Mouse (Mus musculus) monocyte, adult 5-6 weeks (primary cell): ENCODE measurements at regions not wholly inside any gene's neighbourhood (a gene's known extent, or its start where the extent isn't known, plus 50 kb on each side); places are given as distances from the start of the nearest gene placed in this dataset.
A peak's percentile ranks its signal among the peaks of the same experiment; 100 is the strongest.

Experiments used
- ATAC-seq: fragments of 153-309, 156-312 bp; replicated peaks from 2 replicates; pipeline ENCODE4 v1.8.0; 2017; ENCODE audit warnings: mild to moderate bottlenecking; ENCODE audit not compliant: low TSS enrichment, insufficient number of reproducible peaks, severe bottlenecking, poor library complexity, low FRiP score

GRCm38 (mm10) chr9:30021981-30022380 is 59.0 kb upstream of the Ntm start:
- ATAC-seq = no peak

DNA sequence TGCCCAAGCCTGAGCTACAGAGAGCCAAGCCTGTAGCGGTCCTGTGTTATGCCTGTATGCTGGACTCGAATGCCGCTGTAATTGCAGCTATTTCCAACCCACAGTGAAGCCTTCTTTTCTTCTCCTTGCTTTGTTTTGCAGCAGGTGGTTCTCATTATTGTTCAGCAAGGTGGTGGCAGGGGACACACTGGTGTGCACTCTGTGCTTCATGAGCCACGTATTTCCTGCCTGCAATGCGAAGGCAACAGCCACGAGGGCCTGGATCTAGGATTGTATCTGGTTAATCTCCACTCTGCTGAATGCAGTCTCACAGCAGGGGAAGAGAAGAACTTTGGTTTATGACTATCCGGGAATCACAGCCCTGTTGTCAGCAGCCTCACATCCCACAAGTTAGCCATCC is 62.3 kb upstream of the Ntm start:
- no peak for ATAC-seq

DNA sequence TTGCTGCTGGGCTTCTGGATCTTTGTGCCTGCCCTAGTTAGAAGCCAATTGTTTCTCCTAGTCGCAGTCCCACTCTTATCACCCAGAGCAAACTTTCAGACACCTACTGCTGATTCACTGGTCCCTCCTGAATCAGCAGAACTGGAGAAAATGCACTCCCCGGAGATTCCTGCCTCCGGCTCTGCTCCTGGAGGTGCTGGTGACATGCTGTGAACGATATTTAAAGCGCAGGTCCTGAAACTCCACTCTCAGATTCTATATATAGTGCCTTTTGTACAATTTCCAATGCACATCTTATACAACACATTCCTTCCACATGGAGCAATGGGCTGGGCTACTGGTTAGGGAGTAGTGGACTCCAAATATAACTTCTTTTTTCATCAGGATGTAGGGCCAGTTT is 64.0 kb upstream of the Ntm start:
- ATAC-seq = no peak

DNA sequence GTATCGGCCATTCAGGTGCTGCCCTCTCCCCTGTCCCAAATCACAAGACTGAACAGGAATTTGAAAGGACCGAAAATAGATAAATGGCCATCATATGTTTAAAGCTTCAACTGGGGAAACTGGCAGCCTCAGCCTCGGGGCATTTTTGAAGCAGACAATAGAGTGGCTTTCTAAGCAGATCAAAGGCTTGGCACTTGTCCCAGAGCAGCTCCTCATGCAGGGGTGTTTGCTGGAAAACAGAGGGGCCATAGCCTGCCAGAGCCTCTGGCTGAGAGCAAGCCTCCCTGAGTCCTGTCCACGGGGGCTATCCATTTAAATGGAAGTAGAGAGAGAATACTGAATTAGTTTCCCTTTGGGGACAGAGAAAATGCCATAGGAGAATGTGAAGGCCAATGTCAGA is 77.5 kb upstream of the Ntm start:
- no peak for ATAC-seq

DNA sequence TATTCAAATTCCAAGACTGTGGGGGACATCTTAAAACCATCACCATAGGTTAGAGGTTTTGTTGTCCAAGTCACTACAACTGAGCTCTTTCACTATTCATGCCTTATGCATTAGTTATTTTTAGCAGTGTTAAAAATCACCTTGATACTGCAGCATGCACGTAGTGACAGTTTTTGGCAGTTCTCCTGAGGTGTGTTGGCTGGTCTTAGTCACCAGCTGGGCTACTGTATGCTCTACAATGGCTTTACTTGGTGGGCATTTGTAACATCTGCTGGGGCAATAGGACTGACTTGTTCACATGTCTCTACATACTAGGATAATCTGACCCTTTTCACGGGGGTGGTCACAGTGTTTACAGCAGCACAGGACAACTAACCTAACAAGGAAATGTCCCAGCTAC is 101.6 kb upstream of the Ntm start:
- no peak for ATAC-seq

- ATAC-seq = no peak
Measured at GRCm38 (mm10) chr9:30067980-30068379, 105.0 kb upstream of the Ntm start.

GRCm38 (mm10) chr9:30075233-30075632 is 112.3 kb upstream of the Ntm start:
- ATAC-seq = no peak

GRCm38 (mm10) chr9:30076006-30076405 is 113.1 kb upstream of the Ntm start:
- no peak for ATAC-seq

DNA sequence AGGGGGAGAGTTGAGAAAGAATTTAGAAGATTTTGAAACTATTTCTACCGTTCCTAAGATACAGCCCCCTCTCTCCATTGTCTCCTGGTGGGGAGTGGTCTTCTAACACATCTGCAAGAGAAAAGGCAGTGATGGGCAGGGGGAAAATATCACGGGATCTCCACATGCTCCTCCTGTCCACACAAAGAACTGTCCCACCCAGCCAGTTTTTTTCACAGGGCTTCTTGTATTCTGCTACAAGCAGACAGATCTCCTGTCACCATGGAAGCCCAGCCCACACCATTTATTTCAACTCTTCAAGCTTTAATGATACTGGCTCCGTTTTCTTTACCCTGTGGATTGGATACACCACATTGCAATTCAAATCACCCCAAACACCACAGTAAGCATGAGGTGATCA is 113.5 kb upstream of the Ntm start:
- ATAC-seq = no peak

DNA sequence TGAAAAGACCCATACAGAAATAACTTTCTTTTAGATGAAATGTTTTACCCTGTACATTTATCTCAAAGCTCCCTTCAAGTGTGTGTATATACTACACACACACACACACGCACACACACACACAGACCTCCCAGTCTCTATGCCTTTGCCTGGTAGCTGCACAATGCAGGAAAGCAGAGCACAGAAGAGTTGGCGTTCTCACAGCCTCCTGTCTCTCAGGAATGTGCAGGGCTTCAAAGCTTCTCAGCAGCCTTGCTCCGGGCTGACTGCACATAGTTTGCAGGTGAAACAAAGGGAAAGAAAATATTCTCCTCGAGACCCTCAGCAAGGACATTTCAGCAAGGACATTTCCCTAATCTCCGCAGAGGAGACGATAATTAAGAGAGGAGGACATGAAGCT is 139.0 kb upstream of the Ntm start:
- ATAC-seq = no peak

- ATAC-seq = no peak
Measured at GRCm38 (mm10) chr9:30122371-30122770, 159.4 kb upstream of the Ntm start.

DNA sequence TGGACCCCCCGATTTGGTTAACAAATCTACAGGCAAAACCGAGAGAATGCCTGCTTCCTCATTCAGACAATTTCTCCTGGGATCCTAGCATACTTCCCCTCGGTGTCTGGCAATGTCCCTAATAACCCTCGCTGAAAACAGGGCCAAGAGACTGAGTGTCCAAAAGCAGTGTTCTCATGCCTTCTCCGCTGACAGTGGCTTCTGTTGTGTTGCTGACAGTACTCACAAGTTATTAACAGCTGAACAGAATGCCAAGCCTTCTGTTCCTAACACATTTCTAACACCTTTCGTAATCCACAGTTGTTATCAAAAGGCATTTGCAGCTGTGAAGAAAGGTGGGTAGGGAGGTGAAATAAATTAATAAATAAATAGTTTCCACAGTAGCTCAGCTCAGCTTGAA is 166.2 kb upstream of the Ntm start:
- ATAC-seq = no peak

DNA sequence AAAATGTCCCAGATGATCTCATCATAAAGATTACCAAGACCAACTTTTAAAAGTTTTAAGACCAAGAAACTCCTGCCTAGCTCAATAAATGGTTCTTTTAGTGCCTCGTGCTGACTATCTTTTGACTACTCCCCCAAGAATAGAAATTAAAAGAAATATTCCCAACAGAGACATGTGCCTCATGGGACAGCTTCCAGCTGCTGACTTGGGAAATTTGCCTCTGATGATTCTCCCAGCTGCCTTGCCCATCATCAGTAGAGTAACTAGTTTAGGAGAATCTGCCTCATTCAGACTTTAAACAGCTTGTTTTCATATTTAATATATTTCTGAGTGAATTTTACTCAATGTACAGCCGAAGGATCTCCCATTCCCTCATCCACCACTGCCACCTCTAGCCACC is 168.7 kb upstream of the Ntm start:
- ATAC-seq = no peak

DNA sequence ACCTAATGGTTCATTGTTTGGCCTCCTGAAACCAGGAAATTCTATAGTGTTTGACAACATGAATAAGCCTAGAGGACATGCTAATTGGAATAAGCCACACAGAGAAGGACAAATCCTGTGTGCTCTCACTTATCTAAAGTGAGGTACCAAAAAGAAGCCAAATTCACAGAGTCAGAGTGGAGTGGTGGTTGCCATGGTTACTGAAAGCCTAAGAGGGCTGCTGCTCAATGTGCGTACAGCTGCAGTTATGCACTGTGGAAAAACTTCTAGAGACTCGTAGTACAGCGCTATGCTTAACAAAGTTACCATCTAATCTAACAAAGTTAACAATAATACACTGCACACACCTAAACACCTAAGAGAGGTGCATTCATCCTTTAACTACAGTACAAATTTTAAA is 171.4 kb upstream of the Ntm start:
- no peak for ATAC-seq

GRCm38 (mm10) chr9:30137611-30138287 is 174.8 kb upstream of the Ntm start:
- ATAC-seq = 0 out of 2 replicates have a peak, but pooled peaks have one; percentile 22

- ATAC-seq = no peak
Measured at GRCm38 (mm10) chr9:30140188-30140587, 177.2 kb upstream of the Ntm start.

DNA sequence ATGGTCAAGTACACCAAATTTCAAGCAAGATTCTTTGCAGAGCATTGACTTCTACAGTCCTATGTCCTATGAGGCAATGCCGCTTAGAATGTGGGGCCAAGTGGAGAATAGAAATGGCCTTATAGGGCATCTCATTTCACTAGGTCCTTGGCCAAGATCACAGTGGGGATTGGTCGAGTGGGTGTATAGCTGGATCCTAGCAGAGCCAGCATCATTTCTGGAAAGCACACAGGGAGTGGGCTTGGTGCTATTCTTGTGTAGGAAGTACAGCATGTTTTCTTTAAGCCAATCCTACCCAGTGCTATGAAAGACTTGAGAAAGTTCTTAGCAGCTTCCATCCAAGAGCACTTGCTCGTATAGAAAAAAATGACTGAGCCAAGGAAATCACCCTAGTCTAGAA is 178.2 kb upstream of the Ntm start:
- ATAC-seq = no peak

GRCm38 (mm10) chr9:30142806-30143458 is 180.0 kb upstream of the Ntm start:
- ATAC-seq = no peak

GRCm38 (mm10) chr9:30149481-30150468 is 186.8 kb upstream of the Ntm start:
- no peak for ATAC-seq

DNA sequence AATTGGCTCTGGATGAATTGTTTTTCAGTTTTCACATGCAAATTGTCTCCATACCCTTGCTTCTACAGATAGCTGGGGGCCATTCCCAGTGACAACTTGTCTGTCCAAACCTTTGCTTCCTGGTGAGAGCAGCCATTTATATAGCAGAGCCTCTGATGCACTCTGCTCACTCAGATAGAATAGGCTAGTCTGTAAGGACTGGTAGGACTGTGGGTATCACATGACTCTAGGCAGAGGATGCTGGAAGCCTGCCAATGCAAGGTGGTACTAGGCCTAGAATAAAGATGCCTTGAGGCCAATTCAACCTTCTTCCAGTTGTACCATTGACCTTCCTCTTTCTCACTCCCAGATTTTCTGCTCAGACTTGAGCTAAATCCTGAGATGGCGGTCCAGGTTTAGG is 188.2 kb upstream of the Ntm start:
- no peak for ATAC-seq
